Mouse (Mus musculus) liver, postnatal 0 days (tissue): ENCODE measurements around the gene Pde4a.

Experiments used
- CTCF ChIP-seq: sonication (generic); IDR thresholded peaks from 2 replicates; pipeline ENCODE4 v1.5.1; 2016; ENCODE audit warnings: antibody characterized with exemption, low read depth
- EP300 ChIP-seq: IDR thresholded peaks from 2 replicates; pipeline ENCODE4 v1.6.1; 2016; ENCODE audit warnings: antibody characterized with exemption, low read depth, mild to moderate bottlenecking

DNA sequence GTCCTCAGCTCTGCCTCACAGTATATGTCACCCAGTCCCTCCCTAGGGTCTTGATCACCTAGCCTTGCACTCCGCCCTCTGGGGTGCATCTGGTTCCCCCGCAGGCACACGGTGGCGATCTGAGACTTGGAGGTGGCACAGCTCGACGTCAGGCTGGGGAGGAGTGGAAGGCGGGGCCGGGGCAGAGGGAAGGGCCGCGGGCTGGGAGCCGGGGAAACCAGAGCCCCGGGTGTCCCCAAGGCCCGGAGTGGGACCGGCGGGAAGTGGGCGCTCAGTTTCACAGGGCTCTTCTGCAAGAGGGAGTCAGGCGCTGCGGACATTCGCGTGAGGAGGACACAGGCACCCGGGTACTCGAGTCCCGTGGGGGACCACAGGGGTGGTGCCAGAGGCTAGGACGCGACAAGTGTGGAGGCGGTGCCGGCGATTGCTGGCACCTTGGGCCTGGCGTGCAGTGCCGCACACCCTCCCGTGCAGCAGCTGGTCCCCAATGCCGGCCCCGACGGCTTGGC lies 18.4 kb downstream of the Pde4a start:
- TF ChIP-seq CTCF: peak; percentile 37
- TF ChIP-seq EP300: no peak
